Mouse (Mus musculus): ENCODE data around the gene Ufc1. TPM values are rescaled to one million over a fixed set of nuclear protein-coding genes. Genes with fewer than 3 reads are reported as not detected.
A peak's percentile ranks its signal among the peaks of the same experiment; 100 is the strongest.

Gene Ufc1
- total RNA-seq, 4 experiments from 2014 or later, result 103 to 116 (median 110) TPM

DNA sequence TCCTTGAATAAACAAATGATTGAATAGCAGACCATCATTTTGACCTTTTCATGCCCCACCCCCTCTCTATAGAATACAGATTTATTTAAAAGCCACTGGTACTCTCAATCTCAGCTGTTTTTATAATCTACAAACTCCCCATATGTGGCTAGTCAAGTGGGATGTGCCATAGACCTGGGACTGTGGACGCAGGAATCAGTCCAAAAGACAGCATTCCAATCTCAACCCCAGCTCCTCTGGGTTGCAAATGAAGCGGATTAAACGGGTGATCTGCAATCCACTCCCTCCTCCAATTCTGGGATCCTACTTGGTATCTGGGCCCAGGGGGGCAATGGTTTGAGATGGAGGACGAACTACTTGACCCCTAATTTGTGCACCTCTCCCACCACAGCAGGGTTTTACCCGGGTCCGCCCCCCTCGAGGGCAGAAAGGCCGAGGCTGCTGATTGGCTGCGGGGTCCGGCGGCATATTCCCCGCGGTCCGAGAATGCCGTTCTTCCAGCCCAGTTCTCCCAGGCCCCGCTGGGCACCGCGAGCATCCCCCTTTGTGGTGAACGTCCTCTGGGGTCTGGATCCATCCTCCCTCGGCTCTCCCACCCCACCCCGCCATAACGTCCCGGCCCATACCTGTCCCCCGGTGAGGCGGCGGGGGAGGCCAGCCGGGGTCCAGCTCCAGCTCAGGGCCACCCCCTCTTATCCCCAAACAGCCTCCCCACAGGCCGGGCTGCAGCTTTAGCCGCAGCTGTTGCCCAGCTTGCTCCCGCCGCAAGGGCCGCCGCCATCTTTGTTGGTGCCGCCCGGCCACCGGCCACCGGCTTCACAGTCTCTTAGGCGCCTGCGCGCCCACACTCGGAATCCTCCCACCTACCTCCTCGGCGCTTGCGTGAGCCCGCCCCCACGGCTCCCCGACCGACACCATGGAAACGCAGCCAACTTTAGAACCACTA, 7.4 kb downstream of the Ufc1 start, which contains the start of gene Usp21:
Usp21 (minus strand) TSS at position 856 of the 946 bp plus-strand sequence.
- DNase-seq (ENCODE audit: low spot score in 2 of 2), result peak; percentile 85 to 95

DNA sequence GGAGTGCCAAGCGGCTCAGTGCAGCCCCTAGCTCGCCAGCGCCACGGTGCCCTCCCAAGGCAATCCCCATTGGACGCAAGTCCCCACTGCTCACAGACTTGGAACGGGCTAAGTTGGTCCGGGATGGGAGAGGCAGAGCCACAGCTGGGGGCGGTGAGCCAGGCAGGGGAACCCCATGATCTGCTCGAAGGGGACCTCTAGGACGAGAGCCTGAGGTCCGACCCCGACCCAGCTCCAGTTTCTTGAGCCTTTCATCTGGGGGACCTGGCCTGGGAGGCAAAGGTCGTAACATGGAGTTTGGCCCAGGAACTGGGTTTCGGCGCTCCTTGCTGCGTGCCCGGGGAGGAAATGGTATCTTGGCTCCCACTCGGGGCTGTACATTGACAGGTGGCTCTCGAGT, 8.3 kb downstream of the Ufc1 start:
- DNase-seq (ENCODE audit: low spot score in 2 of 2), result no peak

GRCm38 (mm10) chr1:171285096-171285892, 9.5 kb downstream of the Ufc1 start:
- no peak for DNase-seq (ENCODE audit: low spot score in 2 of 2)

- DNase-seq (ENCODE audit: low spot score in 2 of 2), result no peak
These were observed 10.3 kb downstream of the Ufc1 start for GRCm38 (mm10) chr1:171284491-171284890.

GRCm38 (mm10) chr1:171283188-171284160, 11.3 kb downstream of the Ufc1 start:
- DNase-seq (ENCODE audit: low spot score in 2 of 2), result peak in 1 of 2 experiments; percentile 18

- peak in 1 of 2 experiments; percentile 18 for DNase-seq (ENCODE audit: low spot score in 2 of 2)
These were observed 12.6 kb downstream of the Ufc1 start for GRCm38 (mm10) chr1:171282086-171282805.

GRCm38 (mm10) chr1:171281528-171281923, 13.3 kb downstream of the Ufc1 start:
- peak; percentile 43 to 74 for DNase-seq (ENCODE audit: low spot score in 2 of 2)

GRCm38 (mm10) chr1:171280916-171281527, 13.8 kb downstream of the Ufc1 start, which contains the start of gene Ppox:
Gene Ppox, minus strand, starts transcription at chr1:171281186.
- DNase-seq (ENCODE audit: low spot score in 2 of 2), result peak; percentile 75 to 95

- DNase-seq (ENCODE audit: low spot score in 2 of 2), result peak in 1 of 2 experiments; percentile 7
These were observed 14.4 kb downstream of the Ufc1 start for GRCm38 (mm10) chr1:171280250-171280915.

- no peak for DNase-seq (ENCODE audit: low spot score in 2 of 2)
These were observed 15.1 kb downstream of the Ufc1 start for GRCm38 (mm10) chr1:171279721-171280120.

- peak in 1 of 2 experiments; percentile 5 for DNase-seq (ENCODE audit: low spot score in 2 of 2)
These were observed 15.7 kb downstream of the Ufc1 start for GRCm38 (mm10) chr1:171279012-171279705.

DNA sequence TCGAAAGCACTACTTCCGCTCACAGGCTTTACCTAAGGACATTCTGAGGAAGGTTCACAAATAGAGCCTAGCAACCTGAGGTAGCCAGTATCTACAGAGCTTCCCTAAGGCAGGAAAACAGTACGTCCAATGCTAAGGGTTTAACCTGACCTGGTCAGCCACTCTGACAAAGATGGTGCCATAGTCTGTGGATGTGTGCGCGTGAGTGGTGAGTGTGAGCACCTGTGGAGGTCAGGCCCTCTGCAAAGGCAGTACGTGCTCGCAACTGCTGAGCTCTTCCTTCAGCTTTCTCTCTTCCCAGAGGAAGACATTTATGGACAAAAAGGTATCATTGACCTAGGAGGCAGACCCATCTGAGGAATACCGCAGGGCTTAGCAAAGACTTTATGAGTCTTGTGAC, 16.4 kb downstream of the Ufc1 start:
- no peak for DNase-seq (ENCODE audit: low spot score in 2 of 2)

- DNase-seq (ENCODE audit: low spot score in 2 of 2), result no peak
These were observed 17.1 kb downstream of the Ufc1 start for GRCm38 (mm10) chr1:171277736-171278135.

DNA sequence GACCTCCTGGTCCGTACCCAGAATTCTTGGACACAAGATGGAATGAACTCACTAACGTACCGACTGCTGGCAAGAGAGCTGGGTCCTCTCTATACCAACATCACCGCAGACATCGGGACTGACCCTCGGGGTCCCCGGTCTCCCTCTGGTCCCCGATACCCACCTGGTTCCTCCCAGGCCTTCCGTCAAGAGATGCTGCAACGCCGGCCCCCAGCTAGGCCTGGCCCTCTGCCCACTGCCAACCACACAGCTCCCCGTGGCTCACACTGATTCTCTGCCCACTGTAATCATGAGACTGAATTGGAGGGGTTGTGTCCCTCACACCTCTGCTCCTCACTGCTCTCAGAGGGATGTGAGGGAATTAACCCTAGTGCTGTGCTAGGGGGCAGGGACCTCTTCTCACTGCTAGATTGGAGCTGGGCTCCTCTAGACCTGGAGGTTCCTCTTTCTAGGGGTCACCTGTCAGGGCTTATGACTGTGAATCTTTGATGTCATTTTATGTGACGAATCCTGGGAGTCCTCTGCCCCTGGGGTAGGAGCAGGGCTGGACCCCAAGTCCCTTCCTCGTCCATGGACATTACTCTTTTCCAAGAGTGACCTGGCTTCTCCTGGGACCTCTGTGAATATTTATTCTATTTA, 18.6 kb downstream of the Ufc1 start:
- no peak for DNase-seq (ENCODE audit: low spot score in 2 of 2)

DNA sequence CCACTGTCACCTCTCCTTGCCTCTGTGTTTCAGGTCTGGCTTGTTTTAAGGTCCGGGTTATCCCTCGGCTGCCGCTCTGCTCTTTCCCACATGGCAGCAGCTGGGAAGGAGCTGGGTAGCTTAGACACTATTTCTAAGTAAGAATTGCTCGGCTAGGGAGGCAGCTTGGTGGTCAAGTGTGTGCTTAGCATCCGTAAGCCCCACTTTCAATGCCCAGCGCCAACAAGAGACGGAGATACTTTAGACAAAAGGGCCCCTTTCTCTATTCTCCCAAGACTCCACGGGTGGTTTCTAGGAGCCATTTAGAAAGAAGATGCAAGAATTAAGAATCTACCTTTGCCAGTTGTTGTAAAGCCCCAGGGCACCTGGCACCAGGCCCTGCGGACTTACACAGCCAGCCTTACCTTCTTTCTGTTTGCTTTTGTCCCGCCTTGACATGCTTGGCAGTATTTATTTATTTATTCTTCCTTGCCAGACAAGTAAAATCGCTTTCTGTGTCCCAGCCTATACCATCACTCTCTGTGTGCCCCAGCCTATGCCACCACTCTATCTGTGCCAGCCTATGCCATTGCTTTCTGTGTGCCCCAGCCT, 19.6 kb downstream of the Ufc1 start:
- DNase-seq (ENCODE audit: low spot score in 2 of 2), result no peak

GRCm38 (mm10) chr1:171274171-171274570, 20.7 kb downstream of the Ufc1 start:
- no peak for DNase-seq (ENCODE audit: low spot score in 2 of 2)

DNA sequence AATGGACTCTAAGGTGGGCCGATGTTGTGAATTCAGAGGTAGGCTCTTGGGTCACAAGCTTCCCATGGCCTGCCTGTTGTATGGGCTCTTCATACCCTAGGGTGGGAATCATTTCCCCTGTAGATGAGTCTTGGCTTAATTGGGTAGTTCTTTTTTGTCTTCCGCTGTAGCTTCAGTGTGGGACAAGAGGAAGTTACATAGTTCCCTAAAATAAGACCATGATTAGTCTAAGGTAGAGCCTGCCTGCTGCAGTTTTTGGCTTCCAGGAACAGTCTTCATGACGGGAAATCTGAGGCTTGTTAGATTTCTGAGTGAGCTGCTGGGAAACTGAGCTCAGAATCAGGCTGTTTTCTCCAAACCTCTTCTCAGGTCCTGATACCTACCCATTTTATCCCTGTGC, 22.7 kb downstream of the Ufc1 start:
- no peak for DNase-seq (ENCODE audit: low spot score in 2 of 2)

- no peak for DNase-seq (ENCODE audit: low spot score in 2 of 2)
These were observed 23.2 kb downstream of the Ufc1 start for GRCm38 (mm10) chr1:171271622-171272021.
